Mouse (Mus musculus) embryonic facial prominence, embryonic 12.5 days (tissue): ENCODE measurements at regions not wholly inside any gene's neighbourhood (a gene's known extent, or its start where the extent isn't known, plus 50 kb on each side); places are given as distances from the start of the nearest gene placed in this dataset.

Source experiments
- ATAC-seq: fragments of 200-750 bp; cut with Nextera tagmentation; 2 replicates; pipeline ENCODE4 v1.8.0; 2017; ENCODE audit not compliant: insufficient number of reproducible peaks, insufficient read depth, low FRiP score, low TSS enrichment
- H3K27ac ChIP-seq: fragments of 300-500 bp; sonication (generic); 2 replicates; pipeline ENCODE4 v1.5.1; 2016; ENCODE audit warnings: mild to moderate bottlenecking
- H3K27me3 ChIP-seq: fragments of 300-500 bp; sonication (generic); 2 replicates; pipeline ENCODE4 v1.6.1; 2016; ENCODE audit warnings: mild to moderate bottlenecking, moderate library complexity
- H3K36me3 ChIP-seq: fragments of 300-500 bp; sonication (generic); 2 replicates; pipeline ENCODE4 v1.6.1; 2016; ENCODE audit warnings: mild to moderate bottlenecking
- H3K4me1 ChIP-seq: fragments of 300-500 bp; sonication (generic); 2 replicates; pipeline ENCODE4 v1.6.1; 2016
- H3K4me2 ChIP-seq: fragments of 300-500 bp; sonication (generic); replicated peaks from 2 replicates; pipeline ENCODE4 v1.6.1; 2016; ENCODE audit warnings: mild to moderate bottlenecking, moderate library complexity
- H3K4me3 ChIP-seq: fragments of 300-500 bp; sonication (generic); 2 replicates; pipeline ENCODE4 v1.5.1; 2016; ENCODE audit warnings: mild to moderate bottlenecking
- H3K9ac ChIP-seq: fragments of 300-500 bp; sonication (generic); 2 replicates; pipeline ENCODE4 v1.6.1; 2016; ENCODE audit warnings: mild to moderate bottlenecking, moderate library complexity
- H3K9me3 ChIP-seq: fragments of 300-500 bp; sonication (generic); 2 replicates; pipeline ENCODE4 v1.6.1; 2016; ENCODE audit warnings: mild to moderate bottlenecking, moderate library complexity
- WGBS: fragments of 180-500 bp; shearing (Covaris S2); methylation state at CpG from one replicate; pipeline ENCODE4 v1.1.7; 2016; 5-methylcytosine and 5-hydroxymethylcytosine counted together

- Histone ChIP-seq H3K9ac (no peak overlapping the region), H3K9me3 (no peaks in the 10 kb centered on the region), H3K36me3 (no peaks in the 10 kb centered on the region), H3K27ac (no peak overlapping the region), H3K4me1 (no peaks in the 10 kb centered on the region), H3K27me3 (no peaks in the 10 kb centered on the region), H3K4me2 (no peak overlapping the region), H3K4me3 (no peak overlapping the region)
- 44% methylated on average over 4 of the region's 4 CpGs for WGBS
- ATAC-seq = no peak
Measured at GRCm38 (mm10) chr7:64057873-64058272, 95.8 kb upstream of the Trpm1 start.

DNA sequence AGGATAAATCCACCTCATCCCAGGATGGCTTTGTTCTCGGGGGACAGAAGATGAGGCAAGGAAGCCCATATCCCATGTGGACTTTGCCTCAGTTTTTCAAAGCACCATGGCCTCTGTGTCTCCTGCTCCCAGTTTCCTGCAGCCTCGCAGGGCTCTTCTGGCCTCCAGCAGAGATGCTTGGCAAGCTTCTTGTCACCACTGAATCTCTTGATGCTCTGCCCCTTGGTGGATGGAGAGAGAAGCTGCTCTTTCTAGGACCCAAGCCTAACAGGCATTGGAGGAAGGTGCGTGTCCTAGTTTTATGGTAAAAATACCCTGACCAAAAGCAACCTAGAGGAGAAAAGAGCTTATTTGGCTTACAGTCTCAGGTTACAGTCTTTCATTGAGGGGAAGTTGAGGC is 97.1 kb upstream of the Trpm1 start:
- no peak overlapping the region for H3K4me2 ChIP-seq
- 80% methylated on average over 3 of the region's 3 CpGs for WGBS
- H3K9ac ChIP-seq = no peak overlapping the region
- no peaks in the 10 kb centered on the region for H3K36me3 ChIP-seq
- no peak for ATAC-seq
- H3K27me3 ChIP-seq = no peaks in the 10 kb centered on the region
- H3K9me3 ChIP-seq = no peaks in the 10 kb centered on the region
- H3K4me1 ChIP-seq = no peaks in the 10 kb centered on the region
- no peak overlapping the region for H3K27ac ChIP-seq
- no peak overlapping the region for H3K4me3 ChIP-seq

- Histone ChIP-seq H3K36me3 (no peaks in the 10 kb centered on the region), H3K27ac (no peak overlapping the region), H3K9me3 (no peaks in the 10 kb centered on the region), H3K9ac (no peak overlapping the region), H3K4me3 (no peak overlapping the region), H3K27me3 (no peaks in the 10 kb centered on the region), H3K4me2 (no peak overlapping the region), H3K4me1 (no peaks in the 10 kb centered on the region)
- no peak for ATAC-seq
- 77% methylated on average over 4 of the region's 4 CpGs for WGBS
Measured at GRCm38 (mm10) chr7:64054996-64055395, 98.6 kb upstream of the Trpm1 start.

- Histone ChIP-seq H3K4me1 (no peaks in the 10 kb centered on the region; the same call in 1 of the 2 replicates), H3K9ac (no peak overlapping the region), H3K27me3 (no peaks in the 10 kb centered on the region), H3K4me2 (no peak overlapping the region), H3K36me3 (no peaks in the 10 kb centered on the region), H3K27ac (no peak overlapping the region), H3K9me3 (no peaks in the 10 kb centered on the region), H3K4me3 (no peak overlapping the region)
- WGBS = 53% methylated on average over 12 of the region's 12 CpGs
- ATAC-seq = 0 out of 2 replicates have a peak, but pooled peaks have one; percentile 25
Measured at GRCm38 (mm10) chr7:64053766-64054165, 99.9 kb upstream of the Trpm1 start.

- no peak overlapping the region for H3K9ac ChIP-seq
- H3K4me1 ChIP-seq = peaks cover 7% of the 10 kb centered on the region
- H3K4me3 ChIP-seq = no peak overlapping the region
- no peaks in the 10 kb centered on the region for H3K27me3 ChIP-seq
- ATAC-seq = no peak
- no peak overlapping the region for H3K4me2 ChIP-seq
- no peaks in the 10 kb centered on the region for H3K36me3 ChIP-seq
- no peak overlapping the region for H3K27ac ChIP-seq
- H3K9me3 ChIP-seq = no peaks in the 10 kb centered on the region
- WGBS = 89% methylated on average over 9 of the region's 9 CpGs
Measured at GRCm38 (mm10) chr7:64052400-64052799, 101.2 kb upstream of the Trpm1 start.

- 83% methylated on average over 3 of the region's 3 CpGs for WGBS
- ATAC-seq = no peak
- H3K9me3 ChIP-seq = no peaks in the 10 kb centered on the region
Measured at GRCm38 (mm10) chr7:64050826-64051401, 102.7 kb upstream of the Trpm1 start.

GRCm38 (mm10) chr7:64050246-64050645 is 103.4 kb upstream of the Trpm1 start:
- peaks cover 7% of the 10 kb centered on the region for H3K4me1 ChIP-seq

More at GRCm38 (mm10) chr7:64050826-64051401, 102.7 kb upstream of the Trpm1 start:
- Histone ChIP-seq H3K36me3 (no peaks in the 10 kb centered on the region), H3K4me3 (no peak overlapping the region), H3K4me1 (peaks cover 7% of the 10 kb centered on the region), H3K9ac (no peak overlapping the region), H3K27me3 (no peaks in the 10 kb centered on the region), H3K4me2 (no peak overlapping the region), H3K27ac (no peak overlapping the region)

GRCm38 (mm10) chr7:64049183-64049965 is 104.3 kb upstream of the Trpm1 start:
- 0 out of 2 replicates have a peak, but pooled peaks have one; percentile 1 for ATAC-seq

More at GRCm38 (mm10) chr7:64050246-64050645, 103.4 kb upstream of the Trpm1 start:
- H3K36me3 ChIP-seq = no peaks in the 10 kb centered on the region
- H3K4me2 ChIP-seq = no peak overlapping the region
- no peak overlapping the region for H3K9ac ChIP-seq
- H3K27ac ChIP-seq = no peak overlapping the region
- WGBS = 68% methylated on average over 5 of the region's 5 CpGs
- no peaks in the 10 kb centered on the region for H3K9me3 ChIP-seq
- H3K27me3 ChIP-seq = no peaks in the 10 kb centered on the region
- H3K4me3 ChIP-seq = no peak overlapping the region
- ATAC-seq = no peak

DNA sequence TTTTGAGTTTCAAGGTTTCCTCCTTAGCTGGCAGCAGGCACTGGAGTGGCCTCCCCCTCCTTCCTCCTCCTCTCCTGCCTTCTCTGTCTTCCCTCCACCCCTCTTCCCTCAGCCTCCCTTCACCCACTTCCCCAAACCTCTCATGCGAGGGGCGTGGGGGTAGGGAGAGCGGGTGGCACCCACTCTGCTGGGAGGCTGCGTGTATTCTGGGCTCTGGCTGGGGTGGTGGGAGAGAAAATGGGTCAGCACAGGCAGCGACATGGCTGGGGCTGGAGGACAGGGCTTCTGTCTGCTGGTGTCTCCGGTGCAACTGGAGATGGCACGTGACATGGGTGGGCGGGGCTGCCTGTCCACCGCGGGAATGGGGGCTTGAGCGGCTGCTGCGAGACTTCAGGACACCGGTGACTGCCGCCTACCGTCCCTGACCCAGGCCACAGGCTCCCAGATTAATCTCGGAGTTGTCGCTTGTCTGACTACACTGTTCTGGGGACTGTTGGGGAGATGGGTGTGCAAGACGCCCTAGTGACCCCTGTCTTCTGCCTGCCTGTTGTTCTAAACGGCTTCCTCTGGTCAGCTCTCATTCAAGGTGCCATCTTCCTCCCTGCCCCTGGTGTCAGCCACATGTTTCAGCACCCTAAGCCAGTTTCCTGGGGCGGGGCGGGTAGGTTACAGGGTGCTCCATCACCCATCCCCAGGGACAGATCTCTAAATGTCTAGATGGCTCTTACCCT is 105.0 kb upstream of the Trpm1 start:
- H3K9ac ChIP-seq = peak overlapping the region; percentile 65
- H3K36me3 ChIP-seq = no peaks in the 10 kb centered on the region
- H3K27ac ChIP-seq = peak overlapping the region; percentile 51; the same call in 1 of the 2 replicates
- ATAC-seq = peak; percentile 81
- peak overlapping the region; percentile 69 for H3K4me2 ChIP-seq
- H3K4me3 ChIP-seq = peak overlapping the region; percentile 44
- 3% methylated on average over 21 of the region's 21 CpGs for WGBS
- H3K9me3 ChIP-seq = no peaks in the 10 kb centered on the region
- peaks cover 7% of the 10 kb centered on the region for H3K4me1 ChIP-seq
- no peaks in the 10 kb centered on the region for H3K27me3 ChIP-seq

More at GRCm38 (mm10) chr7:64049183-64049965, 104.3 kb upstream of the Trpm1 start:
- Histone ChIP-seq H3K9ac (0 out of 2 replicates have a peak overlapping the region, but pooled peaks have one; percentile 65), H3K9me3 (no peaks in the 10 kb centered on the region), H3K27me3 (no peaks in the 10 kb centered on the region), H3K27ac (no peak overlapping the region), H3K36me3 (no peaks in the 10 kb centered on the region), H3K4me1 (peaks cover 7% of the 10 kb centered on the region), H3K4me3 (peak overlapping the region; percentile 44), H3K4me2 (peak overlapping the region; percentile 69)
- 72% methylated on average over 11 of the region's 11 CpGs for WGBS

DNA sequence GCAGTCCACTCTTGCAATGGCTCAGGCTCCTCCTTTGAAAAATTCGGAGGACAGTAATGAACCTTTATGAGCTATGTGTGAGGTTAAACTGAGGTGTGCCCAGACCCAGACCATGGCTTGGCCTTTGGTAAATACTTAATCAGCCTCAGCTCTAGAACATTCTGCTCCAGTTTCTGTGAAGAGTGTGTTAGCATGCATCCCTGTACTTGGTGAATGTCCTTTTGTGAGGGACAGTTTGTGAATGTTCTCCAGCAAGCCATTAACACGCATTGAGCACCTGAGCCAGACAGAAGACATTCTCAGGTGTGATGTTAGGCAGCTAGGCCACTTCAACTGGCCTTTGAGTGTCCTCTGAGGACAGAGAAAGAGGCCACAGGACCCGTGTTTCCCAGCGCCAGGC is 105.8 kb upstream of the Trpm1 start:
- Histone ChIP-seq H3K4me1 (peaks cover 7% of the 10 kb centered on the region), H3K9me3 (no peaks in the 10 kb centered on the region), H3K27ac (no peak overlapping the region), H3K36me3 (no peaks in the 10 kb centered on the region), H3K4me2 (no peak overlapping the region), H3K9ac (no peak overlapping the region), H3K4me3 (peak overlapping the region; percentile 44; the same call in 1 of the 2 replicates), H3K27me3 (no peaks in the 10 kb centered on the region)
- 80% methylated on average over 4 of the region's 4 CpGs for WGBS
- no peak for ATAC-seq

DNA sequence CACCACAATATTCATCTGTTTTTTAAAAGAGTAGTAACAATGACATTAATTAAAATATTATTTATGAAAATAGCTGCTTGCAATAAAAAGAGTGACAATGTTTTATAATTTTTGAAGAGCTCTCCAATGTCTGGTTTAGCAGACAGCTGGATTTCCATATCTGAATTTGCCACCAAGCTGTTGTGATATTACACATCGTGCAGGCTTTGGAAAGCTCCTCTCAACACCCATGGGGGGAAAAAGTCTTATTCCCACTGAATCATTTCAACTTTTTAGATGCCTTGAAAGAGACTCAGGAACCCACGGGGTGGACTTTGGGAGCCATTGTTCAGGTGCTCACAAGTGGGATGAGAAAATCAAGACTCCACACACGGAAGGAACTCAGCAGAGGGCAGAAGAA is 106.6 kb upstream of the Klf13 start:
- Histone ChIP-seq H3K4me3 (no peak overlapping the region), H3K27me3 (no peaks in the 10 kb centered on the region), H3K27ac (no peak overlapping the region), H3K4me2 (no peak overlapping the region), H3K36me3 (no peaks in the 10 kb centered on the region), H3K9ac (no peak overlapping the region), H3K4me1 (peaks cover 7% of the 10 kb centered on the region), H3K9me3 (no peaks in the 10 kb centered on the region)
- ATAC-seq = no peak
- 86% methylated on average over 3 of the region's 3 CpGs for WGBS
